Mouse (Mus musculus) cerebellum, adult 2 months (tissue): ENCODE results near the gene Lta.

Source experiments
- CTCF ChIP-seq: fragments of 200-500 bp; IDR thresholded peaks from 2 replicates; pipeline ENCODE4 v1.5.1; 2011; ENCODE audit warnings: low read depth, mild to moderate bottlenecking, control low read depth, low read length, moderate library complexity, borderline replicate concordance; ENCODE audit not compliant: insufficient read depth
- POLR2A ChIP-seq: fragments of 200-500 bp; IDR thresholded peaks from 2 replicates; pipeline ENCODE4 v1.6.1; 2011; ENCODE audit warnings: low read length, control low read depth, borderline replicate concordance; ENCODE audit not compliant: insufficient read depth

DNA sequence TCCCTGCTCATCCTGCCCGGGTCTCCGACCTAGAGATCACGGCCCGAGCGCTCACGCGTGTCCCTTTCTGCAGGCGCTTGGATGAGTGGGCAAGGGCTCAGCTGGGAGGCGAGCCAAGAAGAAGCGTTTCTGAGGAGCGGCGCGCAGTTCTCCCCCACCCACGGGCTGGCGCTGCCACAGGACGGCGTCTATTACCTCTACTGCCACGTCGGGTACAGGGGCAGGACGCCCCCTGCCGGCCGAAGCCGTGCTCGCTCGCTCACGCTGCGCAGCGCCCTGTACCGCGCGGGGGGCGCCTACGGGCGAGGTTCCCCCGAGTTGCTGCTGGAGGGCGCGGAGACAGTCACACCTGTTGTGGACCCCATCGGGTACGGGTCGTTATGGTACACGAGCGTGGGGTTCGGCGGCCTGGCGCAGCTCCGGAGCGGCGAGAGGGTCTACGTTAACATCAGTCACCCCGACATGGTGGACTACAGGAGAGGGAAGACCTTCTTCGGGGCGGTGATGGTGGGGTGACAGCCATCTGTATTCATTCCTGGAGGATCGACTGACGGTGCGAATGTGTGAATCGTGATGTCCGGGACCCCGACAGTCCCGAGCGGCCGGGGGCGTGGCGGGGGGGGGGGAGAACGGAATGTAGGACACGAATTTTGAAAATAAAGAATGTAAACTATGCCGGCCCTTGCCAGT is 9.4 kb downstream of the Lta start:
- peak; percentile 69 for TF ChIP-seq CTCF
- no peak for TF ChIP-seq POLR2A
